Mouse (Mus musculus): Measurements from ENCODE around the gene Glipr1l1. TPM values are rescaled to one million over a fixed set of nuclear protein-coding genes. Genes with fewer than 3 reads are reported as not detected.
A peak's percentile ranks its signal among the peaks of the same experiment; 100 is the strongest.
"Not testable (repeated sequence)": the region's sequence is repeated elsewhere in the genome, so short reads cannot be mapped to it uniquely, and the experiment has no call there.

Gene Glipr1l1
- polyA plus RNA-seq, 1 experiment from 2014 or later = not detected

DNA sequence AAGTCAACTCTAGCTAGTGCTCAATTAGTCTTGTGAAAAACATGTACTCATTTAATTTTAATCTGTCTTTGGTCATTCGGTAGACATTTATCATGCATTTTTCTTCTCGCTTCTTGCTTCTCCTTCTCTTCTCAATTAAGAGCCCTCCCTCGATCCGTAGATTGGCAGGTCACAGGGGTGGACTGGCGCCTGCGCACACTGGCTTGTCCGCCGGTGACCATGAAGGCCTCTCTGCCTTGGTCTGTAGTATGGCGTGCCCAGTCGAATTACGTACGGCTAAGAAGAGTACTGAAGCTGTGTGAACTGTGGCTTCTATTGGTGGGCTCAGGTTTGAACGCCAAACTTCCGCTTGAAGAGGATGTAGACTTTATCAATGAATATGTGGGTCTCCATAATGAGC lies 23.2 kb downstream of the Glipr1l1 start, which contains the start of gene Glipr1l2:
TSS of gene Glipr1l2 (plus strand) at position 198 of the 400 bp plus-strand sequence.
- Histone ChIP-seq H3K27me3 (ENCODE audit: control insufficient read depth, insufficient read depth, low read length) (no peaks in the 10 kb centered on the region), H3K4me2 (replicated peaks) (no peak within 1 kb of the TSS), H3K4me3 (replicated peaks; ENCODE audit: low read length) (no peak within 1 kb of the TSS), H3K27ac (no peak within 1 kb of the TSS), H3K9ac (no peak within 1 kb of the TSS), H3K4me1 (replicated peaks; ENCODE audit: control insufficient read depth, insufficient read depth, low read length) (no peaks in the 10 kb centered on the region), H3K9me3 (ENCODE audit: control insufficient read depth, low read length) (no peaks in the 10 kb centered on the region), H3K36me3 (replicated peaks; ENCODE audit: control insufficient read depth, insufficient read depth) (no peaks in the 10 kb centered on the region)
- 93% methylated on average over 14 of the region's 14 CpGs for WGBS
- DNase-seq (ENCODE audit: low spot score) (no peak), ATAC-seq (ENCODE audit: low FRiP score) (no peak)

DNA sequence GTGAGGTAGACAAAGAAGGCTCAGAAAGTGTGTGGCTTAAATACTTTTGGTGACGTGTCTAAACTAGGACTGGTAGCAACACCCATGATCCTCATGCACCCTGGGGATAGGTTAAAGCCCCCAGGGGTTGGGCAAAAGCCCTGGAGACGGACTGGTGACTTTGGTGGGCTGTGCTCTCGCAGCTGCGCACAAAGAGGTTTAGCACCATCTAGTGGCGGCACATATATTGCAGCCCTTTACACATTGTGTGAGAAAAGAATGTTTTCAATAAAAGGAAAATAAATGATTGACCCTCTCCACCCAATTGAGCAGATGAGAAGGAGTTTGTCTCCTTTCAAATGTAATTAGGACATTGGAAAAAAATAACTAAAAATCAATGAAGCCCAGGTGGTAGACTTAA lies 45.8 kb downstream of the Glipr1l1 start:
- H3K4me3 ChIP-seq (replicated peaks; ENCODE audit: low read length); ATAC-seq (ENCODE audit: low FRiP score); H3K36me3 ChIP-seq (replicated peaks; ENCODE audit: control insufficient read depth, insufficient read depth); H3K9ac ChIP-seq; H3K27ac ChIP-seq; H3K27me3 ChIP-seq (ENCODE audit: control insufficient read depth, insufficient read depth, low read length); H3K4me2 ChIP-seq (replicated peaks); H3K4me1 ChIP-seq (replicated peaks; ENCODE audit: control insufficient read depth, insufficient read depth, low read length): not testable (repeated sequence)
- WGBS = 8% methylated on average over 5 of the region's 5 CpGs
- peaks cover 15% of the 10 kb centered on the region for H3K9me3 ChIP-seq (ENCODE audit: control insufficient read depth, low read length)
- DNase-seq (ENCODE audit: low spot score) = peak; percentile 46

DNA sequence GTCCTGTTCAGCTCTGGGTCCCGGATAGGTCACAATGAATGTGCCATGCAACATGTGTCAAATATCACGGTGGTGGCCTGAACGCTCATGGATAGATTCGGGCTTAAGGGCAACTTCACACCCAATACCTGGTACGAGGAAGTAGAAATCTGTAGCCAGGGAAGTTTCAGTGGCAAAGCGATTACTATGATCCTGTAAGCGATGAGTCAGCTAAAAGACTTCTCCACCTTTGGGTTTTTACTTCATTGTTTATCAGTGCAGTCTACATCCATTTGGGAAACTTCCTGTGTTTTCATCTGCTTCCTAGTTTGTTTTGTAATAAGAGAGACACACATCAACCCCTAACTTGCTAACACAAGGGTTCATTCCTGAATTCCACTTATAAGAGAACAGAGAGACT lies 50.4 kb downstream of the Glipr1l1 start:
- H3K4me2 ChIP-seq (replicated peaks) = no peak overlapping the region
- H3K4me1 ChIP-seq (replicated peaks; ENCODE audit: control insufficient read depth, insufficient read depth, low read length) = no peaks in the 10 kb centered on the region
- no peak overlapping the region for H3K9ac ChIP-seq
- ATAC-seq (ENCODE audit: low FRiP score) = no peak
- no peak for DNase-seq (ENCODE audit: low spot score)
- H3K4me3 ChIP-seq (replicated peaks; ENCODE audit: low read length) = no peak overlapping the region
- no peaks in the 10 kb centered on the region for H3K9me3 ChIP-seq (ENCODE audit: control insufficient read depth, low read length)
- no peak overlapping the region for H3K27ac ChIP-seq
- no peaks in the 10 kb centered on the region for H3K36me3 ChIP-seq (replicated peaks; ENCODE audit: control insufficient read depth, insufficient read depth)
- 92% methylated on average over 7 of the region's 7 CpGs for WGBS
- H3K27me3 ChIP-seq (ENCODE audit: control insufficient read depth, insufficient read depth, low read length) = no peaks in the 10 kb centered on the region

DNA sequence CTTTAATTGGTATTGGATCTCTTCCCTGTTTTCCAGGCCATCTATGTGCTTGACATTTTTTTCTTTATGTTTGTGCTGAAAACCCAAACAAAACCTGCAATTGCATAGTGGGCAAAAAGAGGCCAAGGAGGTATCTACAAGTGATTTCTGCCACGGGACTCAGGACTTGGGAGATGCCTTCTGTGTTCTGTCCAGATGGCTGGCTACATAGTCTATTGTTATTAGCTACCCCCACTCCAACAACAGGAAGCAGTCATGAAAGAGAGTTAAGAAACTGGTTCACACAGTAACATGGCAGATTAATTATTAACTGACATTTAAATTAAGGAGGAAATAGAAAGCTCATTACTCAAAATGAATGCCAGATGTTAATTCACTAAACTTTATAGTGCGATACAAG lies 65.1 kb downstream of the Glipr1l1 start:
- not testable (repeated sequence) for H3K27ac ChIP-seq; H3K9me3 ChIP-seq (ENCODE audit: control insufficient read depth, low read length); H3K4me1 ChIP-seq (replicated peaks; ENCODE audit: control insufficient read depth, insufficient read depth, low read length); ATAC-seq (ENCODE audit: low FRiP score); H3K36me3 ChIP-seq (replicated peaks; ENCODE audit: control insufficient read depth, insufficient read depth); H3K27me3 ChIP-seq (ENCODE audit: control insufficient read depth, insufficient read depth, low read length); H3K4me3 ChIP-seq (replicated peaks; ENCODE audit: low read length); H3K4me2 ChIP-seq (replicated peaks); H3K9ac ChIP-seq; DNase-seq (ENCODE audit: low spot score)
- whole genome bisulfite sequencing = 49% methylated on average over 2 of the region's 2 CpGs

DNA sequence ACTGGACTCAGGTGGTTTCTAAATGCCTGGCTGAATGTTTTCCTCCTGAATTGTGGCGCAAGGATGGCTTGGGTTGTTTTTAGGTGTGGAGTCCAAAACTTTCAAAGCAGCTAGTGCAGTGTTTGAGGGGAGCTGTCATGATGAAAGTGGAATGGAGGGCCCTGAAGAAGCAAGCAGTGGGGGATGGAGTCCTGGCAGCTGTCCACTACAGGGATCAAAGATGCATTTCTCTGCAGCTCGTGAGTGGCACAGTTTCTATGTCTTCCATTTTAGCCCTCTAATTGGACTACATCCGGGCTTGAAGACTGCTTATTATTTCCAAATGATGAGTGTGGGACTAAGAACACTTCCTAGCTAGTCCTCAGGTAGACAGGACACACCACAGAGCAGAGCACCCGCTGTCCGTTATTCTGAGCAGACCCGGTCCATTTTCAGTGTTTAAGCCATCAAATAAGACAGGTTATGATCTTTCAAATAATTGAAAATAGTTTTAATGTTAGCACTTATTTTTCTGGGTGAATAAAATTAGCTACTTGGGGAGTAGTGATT lies 67.8 kb downstream of the Glipr1l1 start:
- H3K27me3 ChIP-seq (ENCODE audit: control insufficient read depth, insufficient read depth, low read length); H3K9me3 ChIP-seq (ENCODE audit: control insufficient read depth, low read length); H3K4me1 ChIP-seq (replicated peaks; ENCODE audit: control insufficient read depth, insufficient read depth, low read length); H3K36me3 ChIP-seq (replicated peaks; ENCODE audit: control insufficient read depth, insufficient read depth); H3K4me2 ChIP-seq (replicated peaks); H3K9ac ChIP-seq; H3K27ac ChIP-seq; H3K4me3 ChIP-seq (replicated peaks; ENCODE audit: low read length); ATAC-seq (ENCODE audit: low FRiP score); DNase-seq (ENCODE audit: low spot score): not testable (repeated sequence)
- 85% methylated on average over 6 of the region's 6 CpGs for WGBS

Other genes starting within 250 kb of the Glipr1l1 start
- 39.3 and 47.6 TPM in 2 replicates for gene Krr1, start 87.5 kb upstream of the Glipr1l1 start, polyA plus RNA-seq (2014; fragmentation: Nextera tagmentation; extraction: Ambion mirVana)
- 1.0 and 1.1 TPM in 2 replicates for gene Glipr1, start 57.6 kb upstream of the Glipr1l1 start, polyA plus RNA-seq (2014; fragmentation: Nextera tagmentation; extraction: Ambion mirVana)
- gene Glipr1l2, start 23.2 kb downstream of the Glipr1l1 start, polyA plus RNA-seq (2014; fragmentation: Nextera tagmentation; extraction: Ambion mirVana) = not detected in 2 replicates
- 0.29 and 0.48 TPM in 2 replicates for gene Glipr1l3, start 100.1 kb downstream of the Glipr1l1 start, polyA plus RNA-seq (2014; fragmentation: Nextera tagmentation; extraction: Ambion mirVana)
- gene Caps2, start 103.4 kb downstream of the Glipr1l1 start, polyA plus RNA-seq (2014; fragmentation: Nextera tagmentation; extraction: Ambion mirVana) = 0.53 and 0.96 TPM in 2 replicates
- gene Kcnc2, start 210.9 kb downstream of the Glipr1l1 start, polyA plus RNA-seq (2014; fragmentation: Nextera tagmentation; extraction: Ambion mirVana) = 7.7 and 10.4 TPM in 2 replicates